Comparison of ENCODE assay signal across 11 mouse cellular contexts in genomic region chr17:28823004-28823745, GRCm38 (mm10). TPM values are rescaled to one million over a fixed set of nuclear protein-coding genes. Genes with fewer than 3 reads are reported as not detected.
DNase-seq lines count a peak whose midpoint lies in the region; ATAC-seq and TF ChIP-seq lines count a peak whose summit lies in the region.
"Had no signal": no experiment of that assay in that cellular context is flagged by ENCODE, and none has a peak within 500 bp of the region (broad histone marks: within the 10 kb centered on the region; RNA-seq: fewer than 3 reads in every experiment).

No protein-coding gene starts in this region.

- 82% methylated on average over 13 of the region's 13 CpGs for WGBS in heart, embryonic 10.5 days
- 34% methylated on average over 13 of the region's 13 CpGs for WGBS in liver, embryonic 14.5 days (ENCODE audit: insufficient replicate concordance)

- peak; percentile 93 for DNase-seq in heart, embryonic 10.5 days (ENCODE audit: low spot score)
- no peak for DNase-seq in heart, postnatal 4 days
- no peak for DNase-seq in G1E (ENCODE audit: low spot score)
- peak; percentile 96 for DNase-seq in cerebellum, adult 9-10 months
- DNase-seq in liver, embryonic 14.5 days (ENCODE audit: low read depth in 3 of 3, low spot score in 3 of 3) = peak; percentile 94 to 96 (median 96)
- no peak for DNase-seq in adrenal gland, postnatal 10 days
- DNase-seq in ovary, postnatal 36 days (ENCODE audit: low spot score) = no peak
- DNase-seq: heart, postnatal 14 days had no signal

- no peak overlapping the region for H3K4me3 ChIP-seq in heart, embryonic 10.5 days
- no peak overlapping the region; the same call in 1 of the 2 replicates for H3K4me3 ChIP-seq in G1E (ENCODE audit: low read depth, low read length)
- peak overlapping the region; percentile 66 to 70 for H3K4me3 ChIP-seq in liver, embryonic 14.5 days (ENCODE audit: insufficient read depth in 1 of 2, low read depth in 2 of 2, low read length in 2 of 2)
- H3K4me3 ChIP-seq: limb, embryonic 12.5 days had no signal

- H3K27ac ChIP-seq in heart, embryonic 10.5 days = peak overlapping the region; percentile 75
- H3K27ac ChIP-seq in liver, embryonic 14.5 days = peak overlapping the region; percentile 98
- H3K27ac ChIP-seq: limb, embryonic 12.5 days had no signal

- ATAC-seq in G1E (ENCODE audit: extremely low read depth, insufficient number of reproducible peaks, low FRiP score, poor library complexity, severe bottlenecking) = peak; percentile 34
- ATAC-seq in liver, embryonic 14.5 days (ENCODE audit: insufficient read depth) = peak; percentile 99
- ATAC-seq in monocyte, adult 5-6 weeks (replicated peaks; ENCODE audit: insufficient number of reproducible peaks, low FRiP score, low TSS enrichment, poor library complexity, severe bottlenecking) = no peak

- TF ChIP-seq EP300 in liver, embryonic 14.5 days (IDR thresholded peaks at IDR 0.05; ENCODE audit: low read depth) = peak; percentile 98

- TF ChIP-seq CTCF in G1E (IDR thresholded peaks at IDR 0.05; ENCODE audit: low read depth, low read length) = no peak
- 0 out of 2 replicates have a peak, but pooled peaks have one; percentile 9 for TF ChIP-seq CTCF in liver, embryonic 14.5 days (IDR thresholded peaks at IDR 0.05; ENCODE audit: low read depth)

- peaks cover 97% of the 10 kb centered on the region for H3K36me3 ChIP-seq in heart, embryonic 10.5 days
- peaks cover 98% of the 10 kb centered on the region for H3K36me3 ChIP-seq in G1E (replicated peaks)
- peaks cover 93% of the 10 kb centered on the region for H3K36me3 ChIP-seq in liver, embryonic 14.5 days (replicated peaks; ENCODE audit: control insufficient read depth, insufficient read depth, low read depth)

- H3K4me2 ChIP-seq in liver, embryonic 14.5 days (ENCODE audit: low read depth) = peak overlapping the region; percentile 90
- H3K4me2 ChIP-seq: limb, embryonic 12.5 days had no signal

- no peaks in the 10 kb centered on the region for H3K27me3 ChIP-seq in heart, embryonic 10.5 days (ENCODE audit: insufficient read depth, poor library complexity, severe bottlenecking)
- H3K27me3 ChIP-seq in G1E (ENCODE audit: insufficient read depth, low read length) = no peaks in the 10 kb centered on the region
- H3K27me3 ChIP-seq in liver, embryonic 14.5 days (ENCODE audit: control insufficient read depth, insufficient read depth, low read length) = no peaks in the 10 kb centered on the region
- H3K27me3 ChIP-seq: limb, embryonic 12.5 days had no signal

- H3K9ac ChIP-seq in liver, embryonic 14.5 days (replicated peaks) = peak overlapping the region; percentile 88
- H3K9ac ChIP-seq: limb, embryonic 12.5 days had no signal

- H3K4me1 ChIP-seq in heart, embryonic 10.5 days = peaks cover 22% of the 10 kb centered on the region
- peaks cover 30% of the 10 kb centered on the region for H3K4me1 ChIP-seq in G1E (ENCODE audit: insufficient read depth, low read depth, low read length)
- peaks cover 53 to 60% of the 10 kb centered on the region in 2 experiments for H3K4me1 ChIP-seq in liver, embryonic 14.5 days (replicated peaks; ENCODE audit: control insufficient read depth in 2 of 2, insufficient read depth in 2 of 2, low read length in 1 of 2)
- H3K4me1 ChIP-seq: limb, embryonic 12.5 days had no signal

- no peaks in the 10 kb centered on the region for H3K9me3 ChIP-seq in heart, embryonic 10.5 days
- H3K9me3 ChIP-seq in G1E (replicated peaks) = no peaks in the 10 kb centered on the region
- no peaks in the 10 kb centered on the region for H3K9me3 ChIP-seq in liver, embryonic 14.5 days (ENCODE audit: control insufficient read depth, low read length)
- H3K9me3 ChIP-seq: limb, embryonic 12.5 days had no signal

RNA-seq across cellular contexts. Expression of gene Brpf3, which starts 22.3 kb away (rescaled TPM):
- 14.1 and 14.5 TPM in 2 replicates for polyA plus RNA-seq in heart, embryonic 10.5 days (2016; fragmentation: Nextera tagmentation; extraction: Ambion mirVana)
- 10 to 100 TPM; 22.8 to 25.9 TPM for total RNA-seq in heart, postnatal 4 days (2021)
- total RNA-seq in G1E (2014; fragmentation: Nextera tagmentation) = 62.4 and 87.3 TPM in 2 replicates
- total RNA-seq in G1E (2017) = 3.4 and 5.7 TPM in 2 replicates
- polyA plus RNA-seq in G1E (2012) = 29.1 and 30.9 TPM in 2 replicates
- polyA plus RNA-seq in liver, embryonic 14.5 days (2012; rRNA removed) = 95.9 and 98.3 TPM in 2 replicates
- 48.6 and 66.8 TPM in 2 replicates for polyA plus RNA-seq in liver, embryonic 14.5 days (2014; fragmentation: Nextera tagmentation; extraction: Ambion mirVana)
- total RNA-seq in monocyte, adult 5-6 weeks (2017) = 6.7 to 16.8 TPM (median 7.3 TPM) in 3 replicates
- 10 to 100 TPM; 56.2 to 62.8 TPM for total RNA-seq in adrenal gland, postnatal 10 days (2021)

RNA-seq across cellular contexts. Expression of gene Pnpla1, which starts 35.0 kb away (rescaled TPM):
- polyA plus RNA-seq in heart, embryonic 10.5 days (2016; fragmentation: Nextera tagmentation; extraction: Ambion mirVana) = not detected in 2 replicates
- under 1 TPM in 1 of 2 experiments, not detected in 1; 0.07 TPM for total RNA-seq in heart, postnatal 4 days (2021)
- total RNA-seq in G1E (2014; fragmentation: Nextera tagmentation) (not detected in 2 replicates), G1E (2017) (0.06 TPM in 1 of 2 replicates, not detected in the other)
- polyA plus RNA-seq in G1E (2012) = not detected in 2 replicates
- polyA plus RNA-seq in liver, embryonic 14.5 days (2012; rRNA removed) = 0.01 and 0.02 TPM in 2 replicates
- 0.04 TPM in 1 of 2 replicates, not detected in the other for polyA plus RNA-seq in liver, embryonic 14.5 days (2014; fragmentation: Nextera tagmentation; extraction: Ambion mirVana)
- total RNA-seq in monocyte, adult 5-6 weeks (2017) = not detected in 3 replicates
- total RNA-seq in adrenal gland, postnatal 10 days (2021) = not detected
- total RNA-seq: heart, postnatal 14 days had no signal
- polyA plus RNA-seq: C2C12; limb, embryonic 12.5 days had no signal

RNA-seq across cellular contexts. Expression of gene Mapk13, which starts 54.1 kb away (rescaled TPM):
- polyA plus RNA-seq in heart, embryonic 10.5 days (2016; fragmentation: Nextera tagmentation; extraction: Ambion mirVana) = 5.3 and 13.6 TPM in 2 replicates
- total RNA-seq in heart, postnatal 4 days (2021) = under 1 TPM; 0.47 to 0.50 TPM
- total RNA-seq in G1E (2014; fragmentation: Nextera tagmentation) (not detected in 2 replicates), G1E (2017) (0.22 TPM in 1 of 2 replicates, not detected in the other)
- not detected in 2 replicates for polyA plus RNA-seq in G1E (2012)
- polyA plus RNA-seq in liver, embryonic 14.5 days (2012; rRNA removed) = 1.5 and 1.6 TPM in 2 replicates
- 1.5 and 1.6 TPM in 2 replicates for polyA plus RNA-seq in liver, embryonic 14.5 days (2014; fragmentation: Nextera tagmentation; extraction: Ambion mirVana)
- total RNA-seq in monocyte, adult 5-6 weeks (2017) = 1.5 to 2.3 TPM (median 1.8 TPM) in 3 replicates
- total RNA-seq in adrenal gland, postnatal 10 days (2021) = 10 to 100 TPM; 34.6 to 35.5 TPM
- polyA plus RNA-seq: C2C12 had no signal

Comparison
In these comparisons a context has a peak if more than half of its experiments do, and no peak if none do; other contexts are left out.
1. DNase-seq: peak in heart, embryonic 10.5 days (single experiment), cerebellum, adult 9-10 months (single experiment) and liver, embryonic 14.5 days (3 of 3); none in heart, postnatal 4 days (single experiment), G1E (single experiment), adrenal gland, postnatal 10 days (single experiment) and ovary, postnatal 36 days (single experiment).
2. H3K4me3 ChIP-seq: peak in liver, embryonic 14.5 days (2 of 2); none in heart, embryonic 10.5 days (single experiment) and G1E (single experiment).
3. RNA of gene Mapk13, which starts 54.1 kb away (total RNA-seq): 34.6 to 35.5 TPM in adrenal gland, postnatal 10 days; 1.5 to 2.3 TPM in monocyte, adult 5-6 weeks, 0.47 to 0.50 TPM in heart, postnatal 4 days and 0.22 TPM in G1E; every median in the first group is over 10 times any median in the second.